Mouse (Mus musculus) liver, adult 2 months (tissue): ENCODE measurements at regions not wholly inside any gene's neighbourhood (a gene's known extent, or its start where the extent isn't known, plus 50 kb on each side); places are given as distances from the start of the nearest gene placed in this dataset.

Source experiments
- CTCF ChIP-seq: fragments of 200-500 bp; IDR thresholded peaks from 2 replicates; pipeline ENCODE4 v1.5.1; 2011; ENCODE audit warnings: low read depth, low read length, control low read depth
- POLR2A ChIP-seq: fragments of 200-500 bp; IDR thresholded peaks from 2 replicates; pipeline ENCODE4 v1.6.1; 2011; ENCODE audit warnings: low read length, control low read depth; ENCODE audit not compliant: insufficient read depth; ENCODE audit errors: extremely low read depth

GRCm38 (mm10) chr16:5515867-5516266 lies 260.1 kb upstream of the Eef2kmt start:
- TF ChIP-seq CTCF (no peak), POLR2A (no peak)
